Mouse (Mus musculus): ENCODE measurements around the gene Amy2a3.
"Not testable (repeated sequence)": the region's sequence is repeated elsewhere in the genome, so short reads cannot be mapped to it uniquely, and the experiment has no call there.

- not testable (repeated sequence) for TF ChIP-seq CTCF, EP300 (IDR thresholded peaks at IDR 0.05; ENCODE audit: low read depth)
Observed at GRCm38 (mm10) chr3:113312937-113313336, 10.9 kb downstream of the Amy2a3 start.

All from liver, embryonic 14.5 days (tissue).